Mouse (Mus musculus) erythroblast, embryonic 14.5 days (primary cell): ENCODE measurements around the gene Parp9. TPM values are rescaled to one million over a fixed set of nuclear protein-coding genes. Genes with fewer than 3 reads are reported as not detected.

Source experiments
- H3K27me3 ChIP-seq: 2 replicates; pipeline ENCODE4 v1.6.1; 2012; ENCODE audit warnings: inconsistent platforms; ENCODE audit not compliant: control insufficient read depth
- H3K36me3 ChIP-seq: 2 replicates; pipeline ENCODE4 v1.6.1; 2012; ENCODE audit warnings: mild to moderate bottlenecking, inconsistent platforms; ENCODE audit not compliant: control insufficient read depth
- H3K4me1 ChIP-seq: 2 replicates; pipeline ENCODE4 v1.6.1; 2012; ENCODE audit warnings: inconsistent platforms; ENCODE audit not compliant: control insufficient read depth
- H3K4me3 ChIP-seq: replicated peaks from 2 replicates; pipeline ENCODE3; 2012; ENCODE audit warnings: moderate library complexity, mild to moderate bottlenecking, inconsistent platforms
- H3K9me3 ChIP-seq: 2 replicates; pipeline ENCODE4 v1.6.1; 2012; ENCODE audit warnings: low read length, inconsistent platforms, mixed read lengths; ENCODE audit not compliant: control insufficient read depth
- GATA1 ChIP-seq: IDR thresholded peaks from 2 replicates; pipeline ENCODE4 v1.6.1; 2012; ENCODE audit warnings: low read length, inconsistent platforms, mixed read lengths
- TAL1 ChIP-seq: IDR thresholded peaks from 3 replicates; pipeline ENCODE4 v1.6.1; 2012; ENCODE audit warnings: low read length, inconsistent platforms, mixed read lengths
- polyA plus RNA-seq: library from polyadenylated mRNA; stranded (reverse); fragments of >175 nt; gene quantifications from 2 replicates; pipeline ENCODE4 v1.2.3, GENCODE M21; 2012

Gene Parp9
- polyA plus RNA-seq, 1 experiment = 0.03 TPM

GRCm38 (mm10) chr16:35923546-35924198 is 14.6 kb upstream of the Parp9 start:
- no peaks in the 10 kb centered on the region for H3K4me1 ChIP-seq
- H3K27me3 ChIP-seq = no peaks in the 10 kb centered on the region
- no peak for TF ChIP-seq TAL1
- TF ChIP-seq GATA1 = no peak
- no peaks in the 10 kb centered on the region for H3K36me3 ChIP-seq
- H3K9me3 ChIP-seq = no peaks in the 10 kb centered on the region
- no peak overlapping the region for H3K4me3 ChIP-seq

- no peaks in the 10 kb centered on the region for H3K4me1 ChIP-seq
- no peak for TF ChIP-seq TAL1
- TF ChIP-seq GATA1 = no peak
- H3K9me3 ChIP-seq = no peaks in the 10 kb centered on the region
- no peaks in the 10 kb centered on the region for H3K36me3 ChIP-seq
- H3K27me3 ChIP-seq = no peaks in the 10 kb centered on the region
- no peak overlapping the region for H3K4me3 ChIP-seq
These were observed 13.9 kb upstream of the Parp9 start for GRCm38 (mm10) chr16:35924341-35924740.

- Histone ChIP-seq H3K4me1 (peaks cover 3% of the 10 kb centered on the region), H3K27me3 (no peaks in the 10 kb centered on the region), H3K9me3 (no peaks in the 10 kb centered on the region), H3K36me3 (peaks cover 9% of the 10 kb centered on the region), H3K4me3 (no peak overlapping the region)
- TF ChIP-seq TAL1 = no peak
- TF ChIP-seq GATA1 = no peak
These were observed 5.9 kb upstream of the Parp9 start for GRCm38 (mm10) chr16:35932179-35933055.

- Histone ChIP-seq H3K27me3 (no peaks in the 10 kb centered on the region), H3K36me3 (peaks cover 9% of the 10 kb centered on the region), H3K4me1 (peaks cover 8% of the 10 kb centered on the region)
These were observed 5.1 kb upstream of the Parp9 start for GRCm38 (mm10) chr16:35933181-35933580.

GRCm38 (mm10) chr16:35939261-35939660 is 991 bp downstream of the Parp9 start:
- H3K4me1 ChIP-seq = peaks cover 29% of the 10 kb centered on the region
- H3K36me3 ChIP-seq = peaks cover 13% of the 10 kb centered on the region
- no peaks in the 10 kb centered on the region for H3K27me3 ChIP-seq
- H3K9me3 ChIP-seq = no peaks in the 10 kb centered on the region
- TF ChIP-seq TAL1 = no peak
- TF ChIP-seq GATA1 = no peak
- H3K4me3 ChIP-seq = peak overlapping the region; percentile 95

More at GRCm38 (mm10) chr16:35933181-35933580, 5.1 kb upstream of the Parp9 start:
- H3K9me3 ChIP-seq = no peaks in the 10 kb centered on the region
- no peak for TF ChIP-seq GATA1
- no peak for TF ChIP-seq TAL1
- no peak overlapping the region for H3K4me3 ChIP-seq

- Histone ChIP-seq H3K4me1 (peaks cover 29% of the 10 kb centered on the region), H3K4me3 (peak overlapping the region; percentile 95), H3K9me3 (no peaks in the 10 kb centered on the region), H3K27me3 (no peaks in the 10 kb centered on the region), H3K36me3 (peaks cover 13% of the 10 kb centered on the region)
- no peak for TF ChIP-seq GATA1
- TF ChIP-seq TAL1 = no peak
These were observed 1.4 kb downstream of the Parp9 start for GRCm38 (mm10) chr16:35939690-35940089.

GRCm38 (mm10) chr16:35941382-35941781 is 3.1 kb downstream of the Parp9 start:
- Histone ChIP-seq H3K9me3 (no peaks in the 10 kb centered on the region), H3K4me3 (no peak overlapping the region), H3K27me3 (no peaks in the 10 kb centered on the region), H3K36me3 (peaks cover 16% of the 10 kb centered on the region), H3K4me1 (peaks cover 29% of the 10 kb centered on the region)
- TF ChIP-seq TAL1 = no peak
- TF ChIP-seq GATA1 = no peak

GRCm38 (mm10) chr16:35949264-35949663 is 11.0 kb downstream of the Parp9 start:
- no peaks in the 10 kb centered on the region for H3K9me3 ChIP-seq
- peaks cover 9% of the 10 kb centered on the region for H3K36me3 ChIP-seq
- TF ChIP-seq TAL1 (no peak), GATA1 (no peak)
- no peaks in the 10 kb centered on the region for H3K4me1 ChIP-seq
- no peaks in the 10 kb centered on the region for H3K27me3 ChIP-seq
- H3K4me3 ChIP-seq = no peak overlapping the region

- no peak for TF ChIP-seq TAL1
- no peak for TF ChIP-seq GATA1
- Histone ChIP-seq H3K36me3 (peaks cover 6% of the 10 kb centered on the region), H3K9me3 (no peaks in the 10 kb centered on the region), H3K4me3 (no peak overlapping the region), H3K4me1 (no peaks in the 10 kb centered on the region), H3K27me3 (no peaks in the 10 kb centered on the region)
These were observed 12.9 kb downstream of the Parp9 start for GRCm38 (mm10) chr16:35951216-35951615.
